Mouse (Mus musculus): Measurements from ENCODE around the gene Abcc12. TPM values are rescaled to one million over a fixed set of nuclear protein-coding genes. Genes with fewer than 3 reads are reported as not detected.

Gene Abcc12
- total and polyA plus RNA-seq, 3 experiments, result not detected

DNA sequence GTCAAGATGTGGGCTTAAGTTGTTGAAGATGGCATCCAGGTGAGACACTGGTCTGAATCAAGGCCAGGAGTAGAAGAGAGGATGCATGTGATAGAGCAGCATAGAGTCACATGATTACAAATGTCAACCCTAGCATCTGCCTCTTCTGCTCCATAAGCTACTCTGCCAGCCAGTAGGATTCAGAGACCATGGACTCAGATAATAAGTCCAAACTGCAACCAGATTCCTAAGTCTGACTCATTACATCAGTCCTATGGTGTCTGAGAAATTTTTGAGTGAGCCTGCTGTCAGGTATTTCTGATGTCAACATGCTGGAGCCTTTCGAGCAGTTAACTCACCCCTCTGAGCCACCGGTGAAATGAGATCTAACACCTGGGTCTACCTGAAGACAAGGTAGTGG, 40.1 kb downstream of the Abcc12 start:
- H3K4me2 ChIP-seq (ENCODE audit: insufficient read depth, low read depth, poor library complexity, severe bottlenecking), result no peak overlapping the region
- in situ Hi-C loops (cut with MboI; ENCODE audit: low pct_ligation_motif_present, low pct_unique_long_range_greater_than_20kb, low sequenced_read_pairs), result loop anchor here (25.0 kb wide), 1 partner anchor 853 kb away; no protein-coding TSS in a partner anchor
- no peak overlapping the region for H3K27ac ChIP-seq (ENCODE audit: insufficient read depth, low read depth)
- dilution Hi-C loops (cut with MboI; ENCODE audit: extremely low pct_ligation_motif_present, extremely low pct_unique_long_range_greater_than_20kb, low sequenced_read_pairs), result no loop called here
- DNase-seq (ENCODE audit: extremely low read depth), result no peak
- no peak overlapping the region for H3K9ac ChIP-seq (ENCODE audit: insufficient read depth, low read depth)
- no peak overlapping the region for H3K4me3 ChIP-seq (replicated peaks in 1 of 3; ENCODE audit: low read depth in 2 of 3, low read length in 2 of 3, poor library complexity in 1 of 3)
- no peaks in the 10 kb centered on the region for H3K79me2 ChIP-seq (replicated peaks; ENCODE audit: control insufficient read depth, extremely low read depth, insufficient read depth, poor library complexity, severe bottlenecking)
- H3K9me3 ChIP-seq (replicated peaks; ENCODE audit: low read length), result no peaks in the 10 kb centered on the region
- peaks cover 5% of the 10 kb centered on the region for H3K27me3 ChIP-seq (replicated peaks)
- peaks cover 0 to 10% of the 10 kb centered on the region in 2 experiments; a peak in 2 of 4 replicates for H3K4me1 ChIP-seq (ENCODE audit: control insufficient read depth in 1 of 2, insufficient read depth in 2 of 2)
- TF ChIP-seq ZKSCAN1 (IDR thresholded peaks at IDR 0.05; ENCODE audit: borderline replicate concordance, low read depth, low read length) (no peak), MAZ (IDR thresholded peaks at IDR 0.05; ENCODE audit: low read depth, low read length) (no peak), IRF4 (IDR thresholded peaks at IDR 0.05; ENCODE audit: low read depth, low read length) (no peak), MXI1 (IDR thresholded peaks at IDR 0.05; ENCODE audit: low read depth, low read length) (no peak), PAX5 (IDR thresholded peaks at IDR 0.05; ENCODE audit: low read length) (no peak)
- H3K36me3 ChIP-seq (replicated peaks in 1 of 2; ENCODE audit: control insufficient read depth in 1 of 2, insufficient read depth in 1 of 2, low read length in 1 of 2), result no peaks in the 10 kb centered on the region

DNA sequence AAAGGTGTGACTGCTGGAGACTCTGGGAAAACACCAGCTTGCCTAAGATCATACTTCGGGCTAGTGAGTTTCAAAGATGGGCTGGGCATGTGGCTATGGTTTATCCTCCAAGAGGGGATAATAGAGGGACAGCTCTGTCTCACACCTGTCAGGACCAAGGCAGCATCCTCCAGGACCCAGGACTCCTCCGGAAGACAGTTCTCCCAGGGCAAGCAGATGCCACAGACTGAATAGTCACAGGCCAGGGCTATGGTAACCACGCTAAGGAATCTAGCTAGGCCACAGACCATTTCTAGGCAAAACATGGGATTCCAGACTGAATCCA, 43.9 kb downstream of the Abcc12 start:
- Histone ChIP-seq H3K79me2 (replicated peaks; ENCODE audit: control insufficient read depth, extremely low read depth, insufficient read depth, poor library complexity, severe bottlenecking) (no peaks in the 10 kb centered on the region), H3K9me3 (replicated peaks; ENCODE audit: low read length) (no peaks in the 10 kb centered on the region), H3K4me3 (replicated peaks in 1 of 3; ENCODE audit: low read depth in 2 of 3, low read length in 2 of 3, poor library complexity in 1 of 3) (no peak overlapping the region), H3K4me2 (ENCODE audit: insufficient read depth, low read depth, poor library complexity, severe bottlenecking) (no peak overlapping the region), H3K36me3 (replicated peaks in 1 of 2; ENCODE audit: control insufficient read depth in 1 of 2, insufficient read depth in 1 of 2, low read length in 1 of 2) (no peaks in the 10 kb centered on the region), H3K27me3 (replicated peaks) (peaks cover 30% of the 10 kb centered on the region), H3K4me1 (ENCODE audit: control insufficient read depth in 1 of 2, insufficient read depth in 2 of 2) (peaks cover 0 to 10% of the 10 kb centered on the region in 2 experiments; a peak in 2 of 4 replicates), H3K27ac (ENCODE audit: insufficient read depth, low read depth) (no peak overlapping the region), H3K9ac (ENCODE audit: insufficient read depth, low read depth) (no peak overlapping the region)
- dilution Hi-C loops (cut with MboI; ENCODE audit: extremely low pct_ligation_motif_present, extremely low pct_unique_long_range_greater_than_20kb, low sequenced_read_pairs), result no loop called here
- in situ Hi-C loops (cut with MboI; ENCODE audit: low pct_ligation_motif_present, low pct_unique_long_range_greater_than_20kb, low sequenced_read_pairs), result loop anchor here (25.0 kb wide), 1 partner anchor 849 kb away; no protein-coding TSS in a partner anchor
- no peak for DNase-seq (ENCODE audit: extremely low read depth)
- TF ChIP-seq SMC3 (IDR thresholded peaks at IDR 0.05; ENCODE audit: low read depth, low read length), result no peak
- TF ChIP-seq RCOR1 (conservative IDR thresholded peaks at IDR 0.05; ENCODE audit: low read depth, low read length), result no peak
- no peak for TF ChIP-seq NELFE (IDR thresholded peaks at IDR 0.05; ENCODE audit: low read depth, low read length)
- no peak for TF ChIP-seq RAD21 (IDR thresholded peaks at IDR 0.05; ENCODE audit: low read depth, low read length)
- TF ChIP-seq UBTF (IDR thresholded peaks at IDR 0.05; ENCODE audit: low read depth, low read length), result no peak
- no peak for TF ChIP-seq USF1 (IDR thresholded peaks at IDR 0.05; ENCODE audit: low read depth, low read length)
- TF ChIP-seq JUND (conservative IDR thresholded peaks at IDR 0.05; ENCODE audit: low read depth, low read length), result no peak
- no peak for TF ChIP-seq ETS1 (conservative IDR thresholded peaks at IDR 0.05; ENCODE audit: low read depth, low read length)
- no peak for TF ChIP-seq MAZ (IDR thresholded peaks at IDR 0.05; ENCODE audit: low read depth, low read length)
